Mouse (Mus musculus): ENCODE measurements around the gene Gnptab. TPM values are rescaled to one million over a fixed set of nuclear protein-coding genes. Genes with fewer than 3 reads are reported as not detected.
"Not testable (repeated sequence)": the region's sequence is repeated elsewhere in the genome, so short reads cannot be mapped to it uniquely, and the experiment has no call there.

The Gnptab gene
- total RNA-seq, 1 experiment from 2014 or later, result 25.0 TPM

- no peak for DNase-seq
Measured at GRCm38 (mm10) chr10:88412290-88412995, 33.5 kb downstream of the Gnptab start.

GRCm38 (mm10) chr10:88417686-88418085 is 38.8 kb downstream of the Gnptab start:
- DNase-seq, result no peak

DNA sequence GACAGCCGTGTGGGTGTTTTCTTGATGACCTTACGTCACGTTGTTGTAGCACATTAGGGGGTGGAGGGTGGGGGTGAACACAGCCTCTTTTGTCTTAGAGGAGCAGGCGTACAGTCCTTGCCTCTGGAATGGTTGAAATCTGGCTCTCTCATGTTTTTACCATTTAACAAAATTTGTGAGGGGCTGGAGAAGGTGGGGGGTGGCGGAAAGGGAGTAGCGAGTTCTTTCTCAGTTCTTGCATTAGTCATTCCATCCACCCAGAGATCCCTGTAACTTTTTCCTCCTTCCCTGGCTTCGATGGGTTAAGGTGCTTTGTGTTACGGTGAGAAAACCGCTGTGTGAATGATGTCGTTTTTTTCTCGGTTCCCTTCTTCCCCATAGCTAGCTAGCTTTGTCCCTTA is 41.2 kb downstream of the Gnptab start:
- DNase-seq, result no peak

- DNase-seq, result no peak
Measured at GRCm38 (mm10) chr10:88420655-88421435, 41.9 kb downstream of the Gnptab start.

DNA sequence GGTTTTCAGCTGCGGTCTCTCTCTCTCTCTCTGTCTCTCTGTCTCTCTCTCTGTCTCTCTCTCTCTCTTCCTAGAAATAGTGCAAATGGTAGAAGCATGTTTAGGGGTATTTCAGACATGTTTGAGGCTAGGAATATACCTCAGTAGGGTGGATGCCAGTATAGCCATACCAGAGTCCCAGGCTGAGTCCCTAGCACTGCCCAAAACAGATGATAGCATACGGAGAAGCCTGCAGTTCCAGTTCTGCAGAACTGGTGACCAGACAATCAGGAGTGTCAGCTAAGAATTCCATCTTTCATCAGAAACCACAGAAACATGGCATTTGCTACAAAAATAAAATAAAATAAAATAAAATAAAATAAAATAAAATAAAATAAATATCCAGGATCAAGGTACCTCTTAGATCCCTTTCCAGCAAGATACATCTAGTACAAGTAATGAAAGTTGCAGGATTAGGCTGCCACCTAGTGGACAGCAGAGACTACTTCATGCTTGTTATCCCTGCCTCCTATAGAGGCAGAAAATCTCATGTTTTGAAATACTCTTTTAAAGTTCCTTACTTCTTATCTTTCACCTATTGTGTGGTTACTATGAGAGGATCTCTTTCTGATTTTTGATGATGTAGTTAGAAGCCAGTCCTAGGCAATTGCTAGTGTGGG is 47.4 kb downstream of the Gnptab start:
- DNase-seq, result peak; percentile 79

- no peak for DNase-seq
Measured at GRCm38 (mm10) chr10:88426896-88427295, 48.0 kb downstream of the Gnptab start.

GRCm38 (mm10) chr10:88427998-88428397 is 49.1 kb downstream of the Gnptab start:
- DNase-seq, result no peak

GRCm38 (mm10) chr10:88441224-88441623 is 62.3 kb downstream of the Gnptab start:
- DNase-seq, result no peak

GRCm38 (mm10) chr10:88451221-88451620 is 72.3 kb downstream of the Gnptab start:
- peak; percentile 59 for DNase-seq

GRCm38 (mm10) chr10:88451990-88452389 is 73.1 kb downstream of the Gnptab start:
- no peak for DNase-seq

DNA sequence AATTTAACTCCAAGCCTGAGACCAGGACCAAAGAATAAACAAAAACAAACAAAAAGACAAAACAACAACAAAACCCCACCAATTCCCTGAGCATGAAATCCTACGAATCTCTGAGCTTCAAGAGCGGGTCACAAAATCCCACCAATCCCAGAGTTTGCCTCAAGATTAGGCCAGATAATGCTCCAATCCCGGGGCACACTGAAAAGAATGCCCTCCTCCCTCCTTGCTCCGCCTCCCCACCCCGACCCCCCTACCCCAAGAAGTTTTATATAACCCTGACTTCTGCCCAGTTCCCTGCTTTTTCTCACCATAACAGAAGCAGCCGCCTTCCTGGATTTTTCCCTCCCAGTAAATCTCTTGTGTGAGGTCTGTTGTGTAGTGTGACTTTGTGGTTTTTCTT is 78.9 kb downstream of the Gnptab start:
- DNase-seq, result no peak

DNA sequence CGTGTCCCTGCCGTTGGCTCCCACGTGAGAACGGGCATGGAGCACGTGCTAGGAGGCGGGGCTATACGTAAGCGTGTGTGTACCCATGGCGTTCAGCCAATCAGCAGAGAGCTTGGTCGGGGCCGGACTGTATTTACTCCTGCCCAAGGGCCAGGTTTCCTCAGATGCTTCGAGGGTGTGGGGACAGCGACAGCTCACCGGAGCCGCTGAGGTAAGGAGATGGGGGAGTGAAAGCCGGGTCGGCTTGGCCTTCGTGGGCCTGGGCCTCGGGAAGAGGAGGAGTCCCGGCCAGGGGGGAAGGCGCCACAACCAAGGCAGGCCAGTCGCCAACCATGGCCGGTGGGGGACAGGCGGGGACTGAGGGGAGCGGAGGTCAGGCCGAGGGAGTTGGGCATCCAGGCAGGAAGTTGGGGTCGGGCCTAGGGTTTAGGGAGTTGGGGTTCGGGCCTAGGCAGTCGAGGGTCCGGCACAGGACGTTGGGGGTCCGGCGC is 80.6 kb downstream of the Gnptab start, which contains the start of gene Sycp3:
Sycp3 (plus strand) TSS at position 68 of the 491 bp plus-strand sequence.
- DNase-seq, result no peak

DNA sequence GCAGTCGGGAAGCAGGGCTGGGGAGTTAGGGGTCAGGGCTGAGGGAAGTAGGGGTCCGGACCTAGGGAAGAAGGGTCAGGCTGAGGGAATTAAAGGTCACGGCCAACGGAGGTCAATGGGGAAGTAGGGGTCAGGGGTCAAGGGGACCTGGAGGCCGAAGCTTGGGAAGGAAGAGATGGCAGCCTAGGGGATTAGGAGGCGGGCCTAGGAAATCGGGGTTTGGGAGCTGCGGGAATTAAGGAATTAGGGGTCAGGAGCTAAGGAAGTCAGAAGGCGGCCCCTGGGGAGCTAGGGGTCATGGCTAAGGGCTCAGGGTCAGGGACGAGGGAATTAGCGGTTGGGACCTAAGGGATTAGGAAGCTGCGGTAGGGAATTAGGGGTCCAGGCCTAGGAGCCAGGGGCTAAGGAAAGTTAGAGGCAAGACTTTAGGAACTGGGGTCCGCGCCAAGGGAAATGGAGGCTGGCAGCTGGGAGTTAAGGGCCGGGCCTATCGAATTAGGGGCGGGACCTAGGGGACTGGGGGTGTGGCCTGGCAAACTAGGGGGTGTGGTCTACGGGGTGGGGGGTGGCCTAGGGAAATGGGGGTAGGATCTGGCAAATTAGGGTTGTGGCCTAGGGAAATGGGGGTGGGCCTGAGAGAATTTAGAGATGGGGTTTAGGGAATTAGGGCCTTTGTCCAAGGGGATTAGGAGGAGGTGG is 81.3 kb downstream of the Gnptab start:
- DNase-seq, result no peak

GRCm38 (mm10) chr10:88482866-88483265 is 103.9 kb downstream of the Gnptab start:
- DNase-seq, result not testable (repeated sequence)

DNA sequence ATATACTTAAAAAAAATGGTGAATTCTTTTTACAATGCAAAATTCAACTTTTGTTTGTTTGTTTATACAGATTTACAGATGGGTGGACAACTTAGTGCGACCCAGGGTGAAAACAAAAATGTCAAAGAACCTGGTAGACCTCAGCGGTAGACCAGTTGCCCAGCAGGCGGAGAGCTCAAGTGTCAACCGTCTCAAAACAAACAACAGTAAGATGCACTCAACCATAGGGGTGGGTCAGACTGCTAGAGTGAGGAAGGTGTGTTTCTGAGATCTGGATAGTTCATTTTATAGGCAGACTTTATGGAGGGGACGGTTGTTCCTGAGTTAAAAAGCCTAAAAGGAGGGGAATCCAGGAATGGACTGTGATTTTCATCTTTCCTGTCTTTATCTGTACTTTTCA is 109.7 kb downstream of the Gnptab start:
- DNase-seq, result no peak

DNA sequence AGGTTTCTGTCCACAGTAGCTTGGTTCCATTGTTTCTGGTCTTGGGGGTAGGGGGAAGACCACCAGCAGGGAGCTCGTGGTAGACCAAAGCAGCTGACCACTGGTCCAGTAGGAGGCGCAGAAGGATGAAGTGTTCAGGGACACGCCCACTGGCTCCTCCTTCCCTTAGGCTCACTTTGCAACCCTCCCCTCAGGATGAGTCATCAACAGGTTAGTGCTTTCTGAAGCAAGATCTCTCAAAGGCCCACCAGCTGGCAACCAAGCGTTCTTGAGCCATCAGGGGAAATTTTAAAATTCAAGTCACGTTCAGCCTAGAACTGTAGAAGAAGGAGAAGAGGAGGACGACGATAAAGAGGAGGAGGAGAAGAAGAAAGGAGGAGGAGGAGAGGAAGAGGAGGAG is 112.7 kb downstream of the Gnptab start:
- no peak for DNase-seq

- DNase-seq, result no peak
Measured at GRCm38 (mm10) chr10:88492658-88493057, 113.7 kb downstream of the Gnptab start.

DNA sequence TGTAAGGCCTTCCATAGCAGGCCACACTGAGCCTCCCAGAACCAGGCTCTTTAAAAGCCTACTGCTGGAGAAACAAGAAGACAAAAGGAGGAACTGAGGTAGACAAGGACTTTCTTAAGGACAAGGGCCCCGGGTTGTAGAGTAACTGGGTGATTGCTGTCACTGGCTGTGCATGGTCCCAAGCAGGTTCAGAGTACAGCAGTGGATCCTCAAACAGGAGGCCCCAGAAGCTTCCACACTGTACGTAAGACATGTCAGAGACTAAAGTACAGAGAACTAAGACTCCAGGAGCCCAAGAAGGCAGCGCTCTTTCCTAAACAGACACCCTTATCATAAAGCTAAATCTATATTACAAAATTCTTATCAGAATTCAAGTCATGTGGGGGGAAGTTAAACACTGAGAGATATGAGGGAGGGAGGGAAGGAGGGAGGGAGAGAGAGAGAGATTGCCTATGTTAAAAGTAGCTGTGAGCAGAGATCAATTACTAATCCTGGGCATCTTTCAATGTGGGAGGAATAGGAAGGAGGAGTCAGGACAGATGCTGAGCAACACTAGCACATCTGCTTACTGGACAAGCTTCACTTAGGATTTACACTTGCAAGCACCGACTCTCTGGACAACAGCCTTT is 116.1 kb downstream of the Gnptab start:
- DNase-seq, result no peak
